Mouse (Mus musculus): ENCODE data around the gene Gpc3.
A peak's percentile ranks its signal among the peaks of the same experiment; 100 is the strongest.

- TF ChIP-seq CTCF (IDR thresholded peaks at IDR 0.05; ENCODE audit: low read depth) (no peak), EP300 (IDR thresholded peaks at IDR 0.05; ENCODE audit: low read depth) (0 out of 2 replicates have a peak, but pooled peaks have one; percentile 16)
Observed at GRCm38 (mm10) chrX:52401188-52401587, 212.6 kb downstream of the Gpc3 start.

All from liver, embryonic 14.5 days (tissue).